Mouse (Mus musculus) MEL (cell line): Measurements from ENCODE around the gene Vopp1. TPM values are rescaled to one million over a fixed set of nuclear protein-coding genes. Genes with fewer than 3 reads are reported as not detected.

Source experiments
- CHD1 ChIP-seq: IDR thresholded peaks from 2 replicates; pipeline ENCODE4 v1.6.1; 2012; ENCODE audit warnings: low read depth, mild to moderate bottlenecking, inconsistent platforms, low read length, improper control_type of control experiment
- CHD2 ChIP-seq: IDR thresholded peaks from 2 replicates; pipeline ENCODE4 v1.6.1; 2011; ENCODE audit warnings: low read length, improper control_type of control experiment
- CTCF ChIP-seq, 3 experiments: IDR thresholded peaks in 2 of 3; conservative IDR thresholded peaks in 1 of 3; 2 replicates each; pipeline ENCODE4 v1.5.1; 2011 to 2012; ENCODE audit warnings: low read length in 3 of 3, low read depth in 2 of 3, mild to moderate bottlenecking in 2 of 3, improper control_type of control experiment in 1 of 3, inconsistent platforms in 1 of 3, mixed read lengths in 1 of 3, moderate library complexity in 1 of 3; ENCODE audit not compliant: control insufficient read depth in 1 of 3, insufficient read depth in 1 of 3, poor library complexity in 1 of 3, severe bottlenecking in 1 of 3
- E2F4 ChIP-seq: IDR thresholded peaks from 2 replicates; pipeline ENCODE4 v1.6.1; 2011; ENCODE audit warnings: low read depth, low read length, improper control_type of control experiment, borderline replicate concordance
- ELF1 ChIP-seq: IDR thresholded peaks from 2 replicates; pipeline ENCODE4 v1.6.1; 2014; ENCODE audit warnings: low read depth, mild to moderate bottlenecking, inconsistent platforms, low read length, improper control_type of control experiment, moderate library complexity
- EP300 ChIP-seq, 2 experiments: IDR thresholded peaks; 2 replicates each; pipeline ENCODE4 v1.6.1; 2011; ENCODE audit warnings: improper control_type of control experiment in 2 of 2, low read length in 2 of 2, low read depth in 1 of 2, mild to moderate bottlenecking in 1 of 2
- ETS1 ChIP-seq: IDR thresholded peaks from 2 replicates; pipeline ENCODE4 v1.6.1; 2012; ENCODE audit warnings: low read depth, mild to moderate bottlenecking, inconsistent platforms, low read length, improper control_type of control experiment, moderate library complexity
- GABPA ChIP-seq: IDR thresholded peaks from 2 replicates; pipeline ENCODE4 v1.6.1; 2012; ENCODE audit warnings: low read depth, mild to moderate bottlenecking, inconsistent platforms, low read length, improper control_type of control experiment, moderate library complexity
- GATA1 ChIP-seq: IDR thresholded peaks from 2 replicates; pipeline ENCODE4 v1.6.1; 2011; ENCODE audit warnings: low read depth, low read length, improper control_type of control experiment
- KAT2A ChIP-seq: conservative IDR thresholded peaks from 2 replicates; pipeline ENCODE4 v1.6.1; 2012; ENCODE audit warnings: low read depth, low read length, improper control_type of control experiment, inconsistent platforms
- MAFK ChIP-seq: IDR thresholded peaks from 2 replicates; pipeline ENCODE4 v1.6.1; 2011; ENCODE audit warnings: low read depth, mild to moderate bottlenecking, low read length, improper control_type of control experiment, borderline replicate concordance
- MAX ChIP-seq: IDR thresholded peaks from 2 replicates; pipeline ENCODE4 v1.6.1; 2011; ENCODE audit warnings: low read length, improper control_type of control experiment
- MEF2A ChIP-seq: IDR thresholded peaks from 2 replicates; pipeline ENCODE4 v1.6.1; 2014; ENCODE audit warnings: low read depth, mild to moderate bottlenecking, inconsistent platforms, low read length, improper control_type of control experiment; ENCODE audit not compliant: poor library complexity, insufficient replicate concordance, severe bottlenecking; ENCODE audit errors: extremely low read depth
- MYB ChIP-seq: IDR thresholded peaks from 2 replicates; pipeline ENCODE4 v1.6.1; 2011; ENCODE audit warnings: mild to moderate bottlenecking, low read depth, low read length, improper control_type of control experiment
- MYC ChIP-seq: IDR thresholded peaks from 2 replicates; pipeline ENCODE4 v1.6.1; 2011; ENCODE audit warnings: low read depth, mild to moderate bottlenecking, low read length, improper control_type of control experiment, moderate library complexity
- NELFE ChIP-seq: IDR thresholded peaks from 2 replicates; pipeline ENCODE4 v1.6.1; 2011; ENCODE audit warnings: low read depth, low read length, improper control_type of control experiment
- NRF1 ChIP-seq: IDR thresholded peaks from 2 replicates; pipeline ENCODE4 v1.6.1; 2014; ENCODE audit warnings: low read depth, mild to moderate bottlenecking, inconsistent platforms, low read length, improper control_type of control experiment, moderate library complexity; ENCODE audit not compliant: poor library complexity, insufficient read depth, severe bottlenecking
- POLR2AphosphoS5 ChIP-seq: IDR thresholded peaks from 2 replicates; pipeline ENCODE4 v1.6.1; 2012; ENCODE audit warnings: low read depth, borderline replicate concordance, mild to moderate bottlenecking, inconsistent platforms, low read length, moderate library complexity, mixed read lengths
- RCOR1 ChIP-seq: IDR thresholded peaks from 2 replicates; pipeline ENCODE4 v1.6.1; 2012; ENCODE audit warnings: low read depth, mild to moderate bottlenecking, inconsistent platforms, low read length, improper control_type of control experiment
- SIN3A ChIP-seq: IDR thresholded peaks from 2 replicates; pipeline ENCODE4 v1.6.1; 2012; ENCODE audit warnings: low read length, improper control_type of control experiment, inconsistent platforms
- SMC3 ChIP-seq: IDR thresholded peaks from 2 replicates; pipeline ENCODE4 v1.6.1; 2011; ENCODE audit warnings: low read depth, low read length, improper control_type of control experiment
- TAL1 ChIP-seq: IDR thresholded peaks from 2 replicates; pipeline ENCODE4 v1.6.1; 2012; ENCODE audit warnings: mild to moderate bottlenecking, inconsistent platforms, low read length, moderate library complexity, mixed read lengths
- TCF12 ChIP-seq: IDR thresholded peaks from 2 replicates; pipeline ENCODE4 v1.6.1; 2014; ENCODE audit warnings: low read depth, mild to moderate bottlenecking, inconsistent platforms, low read length, improper control_type of control experiment, moderate library complexity
- ZKSCAN1 ChIP-seq: IDR thresholded peaks from 2 replicates; pipeline ENCODE4 v1.6.1; 2012; ENCODE audit warnings: low read depth, mild to moderate bottlenecking, inconsistent platforms, low read length, improper control_type of control experiment, moderate library complexity
- ZNF384 ChIP-seq: IDR thresholded peaks from 2 replicates; pipeline ENCODE4 v1.6.1; 2012; ENCODE audit warnings: low read depth, mild to moderate bottlenecking, inconsistent platforms, low read length, improper control_type of control experiment
- polyA plus RNA-seq, 2 experiments: library from polyadenylated mRNA; stranded (reverse) in 1 of 2; unstranded in 1 of 2; fragments of >175 nt in 1 of 2; fragments of >200 nt in 1 of 2; gene quantifications; 2 replicates each; pipeline versions ENCODE4 v1.2.1 to v1.2.4; 2012; ENCODE audit warnings: low replicate concordance in 2 of 2, low read depth in 1 of 2; ENCODE audit not compliant: insufficient read length in 2 of 2, insufficient read depth in 1 of 2, missing spikeins in 1 of 2
- total RNA-seq: library from RNA; depleted of rRNA; stranded (reverse); fragments of 300-350 nt; gene quantifications from 2 replicates; pipeline ENCODE4 v1.2.3, GENCODE M21; 2012

The Vopp1 gene
- total and polyA plus RNA-seq, 3 experiments = 14.2 to 17.0 TPM; not detected in 1

DNA sequence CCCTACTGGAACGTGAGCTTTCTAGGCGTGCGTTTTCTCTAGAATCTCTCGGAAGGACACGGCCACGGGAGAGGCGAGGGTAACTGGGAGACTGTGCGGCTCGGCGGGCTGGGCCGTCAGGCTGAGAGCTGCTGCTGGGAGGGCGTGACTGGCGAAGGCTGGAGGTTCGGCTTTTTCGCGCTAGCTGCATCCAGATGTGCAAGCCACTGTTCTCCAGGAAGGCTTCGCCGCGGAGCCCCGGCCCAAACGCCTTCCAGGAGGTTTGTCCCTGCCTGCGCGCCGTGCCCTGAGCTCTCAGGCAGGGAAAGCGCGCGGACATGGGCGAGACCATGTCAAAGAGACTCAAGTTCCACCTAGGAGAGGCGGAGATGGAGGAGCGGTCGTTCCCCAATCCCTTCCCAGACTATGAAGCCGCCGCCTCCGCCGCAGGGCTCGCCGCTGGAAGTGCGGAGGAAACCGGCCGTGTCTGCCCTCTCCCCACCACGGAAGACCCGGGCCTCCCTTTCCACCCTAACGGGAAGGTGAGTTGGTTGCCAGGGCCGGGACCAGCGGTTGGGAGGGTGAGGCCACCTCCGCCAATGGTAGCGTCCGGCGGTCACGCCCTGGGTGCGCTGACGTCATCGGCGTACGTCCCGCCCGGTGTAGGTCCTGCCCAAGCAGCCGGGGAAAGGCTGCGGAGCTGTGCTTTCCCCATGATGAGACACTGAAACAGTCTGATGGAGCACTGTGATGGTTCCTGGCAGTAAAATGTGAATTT is 122.0 kb downstream of the Vopp1 start (continued):
- TF ChIP-seq GABPA (no peak), CTCF (IDR thresholded peaks at IDR 0.05 in 2 of 3, conservative IDR thresholded peaks at IDR 0.05 in 1 of 3; ENCODE audit: control insufficient read depth in 1 of 3, insufficient read depth in 1 of 3, low read depth in 2 of 3, low read length in 3 of 3, poor library complexity in 1 of 3, severe bottlenecking in 1 of 3) (no peak), MAX (no peak), TCF12 (peak; percentile 72), MAFK (no peak), RCOR1 (0 out of 2 replicates have a peak, but pooled peaks have one; percentile 11), ETS1 (peak; percentile 61), MEF2A (no peak), MYC (no peak), CHD1 (peak; percentile 97; the same call in 1 of the 2 replicates), ZNF384 (no peak), MYB (peak; percentile 52), GATA1 (no peak), ELF1 (peak; percentile 48), KAT2A (peak; percentile 49; the same call in 1 of the 2 replicates), ZKSCAN1 (no peak), CHD2 (no peak), SIN3A (peak; percentile 87), SMC3 (0 out of 2 replicates have a peak, but pooled peaks have one; percentile 16), NELFE (peak; percentile 82), E2F4 (peak; percentile 66; the same call in 1 of the 2 replicates), NRF1 (peak; percentile 33; the same call in 1 of the 2 replicates), TAL1 (no peak), EP300 (IDR thresholded peaks at IDR 0.05; ENCODE audit: low read depth in 1 of 2, low read length in 2 of 2) (peak in 1 of 2 experiments; percentile 49; a peak in 1 of 4 replicates), POLR2AphosphoS5 (no peak)
